8 mouse cellular contexts compared by ENCODE assay signal in genomic region chr13:31806428-31806832, GRCm38 (mm10). TPM values are rescaled to one million over a fixed set of nuclear protein-coding genes. Genes with fewer than 3 reads are reported as not detected.
DNase-seq lines count a peak whose midpoint lies in the region; ATAC-seq and TF ChIP-seq lines count a peak whose summit lies in the region.

Gene Foxc1, plus strand, starts transcription at chr13:31806633.

- H3K4me2 ChIP-seq in embryonic facial prominence, embryonic 12.5 days (replicated peaks), result peak within 1 kb of the TSS; percentile 87
- peak within 1 kb of the TSS; percentile 53 for H3K4me2 ChIP-seq in liver, embryonic 14.5 days (ENCODE audit: low read depth)
- H3K4me2 ChIP-seq in neural tube, embryonic 12.5 days (replicated peaks), result peak within 1 kb of the TSS; percentile 73

- no peak for TF ChIP-seq CTCF in liver, embryonic 14.5 days (IDR thresholded peaks at IDR 0.05; ENCODE audit: low read depth)

- peak within 1 kb of the TSS; percentile 98 for H3K27ac ChIP-seq in embryonic facial prominence, embryonic 12.5 days
- H3K27ac ChIP-seq in liver, embryonic 14.5 days, result no peak within 1 kb of the TSS
- peak within 1 kb of the TSS; percentile 81 for H3K27ac ChIP-seq in neural tube, embryonic 12.5 days

- peaks cover 61% of the 10 kb centered on the region for H3K27me3 ChIP-seq in embryonic facial prominence, embryonic 12.5 days
- H3K27me3 ChIP-seq in liver, embryonic 14.5 days (ENCODE audit: control insufficient read depth, insufficient read depth, low read length), result peaks cover 96% of the 10 kb centered on the region
- H3K27me3 ChIP-seq in neural tube, embryonic 12.5 days (replicated peaks), result peaks cover 90% of the 10 kb centered on the region

- peaks cover 16% of the 10 kb centered on the region for H3K4me1 ChIP-seq in embryonic facial prominence, embryonic 12.5 days
- no peaks in the 10 kb centered on the region for H3K4me1 ChIP-seq in liver, embryonic 14.5 days (replicated peaks; ENCODE audit: control insufficient read depth in 2 of 2, insufficient read depth in 2 of 2, low read length in 1 of 2)
- H3K4me1 ChIP-seq in neural tube, embryonic 12.5 days, result peaks cover 36% of the 10 kb centered on the region

- peak; percentile 83 for ATAC-seq in embryonic facial prominence, embryonic 12.5 days (ENCODE audit: insufficient number of reproducible peaks, insufficient read depth, low FRiP score, low TSS enrichment)
- peak; percentile 60; the same call in 1 of the 2 replicates for ATAC-seq in liver, embryonic 14.5 days (ENCODE audit: insufficient read depth)
- ATAC-seq in neural tube, embryonic 12.5 days (ENCODE audit: low FRiP score, low read depth), result peak; percentile 79

- peak within 1 kb of the TSS; percentile 68 for H3K4me3 ChIP-seq in embryonic facial prominence, embryonic 12.5 days
- peak within 1 kb of the TSS; percentile 21 to 53 for H3K4me3 ChIP-seq in liver, embryonic 14.5 days (ENCODE audit: insufficient read depth in 1 of 2, low read depth in 2 of 2, low read length in 2 of 2)
- peak within 1 kb of the TSS; percentile 50 for H3K4me3 ChIP-seq in neural tube, embryonic 12.5 days

- no peaks in the 10 kb centered on the region for H3K36me3 ChIP-seq in embryonic facial prominence, embryonic 12.5 days
- no peaks in the 10 kb centered on the region for H3K36me3 ChIP-seq in liver, embryonic 14.5 days (replicated peaks; ENCODE audit: control insufficient read depth, insufficient read depth, low read depth)
- H3K36me3 ChIP-seq in neural tube, embryonic 12.5 days, result no peaks in the 10 kb centered on the region

- under 1% methylated on average over 38 of the region's 40 CpGs for whole genome bisulfite sequencing in embryonic facial prominence, embryonic 12.5 days
- under 1% methylated on average over 40 of the region's 40 CpGs for WGBS in liver, embryonic 14.5 days (ENCODE audit: insufficient replicate concordance)
- 0% methylated on average over 40 of the region's 40 CpGs for WGBS in neural tube, embryonic 12.5 days

- peak within 1 kb of the TSS; percentile 95 for H3K9ac ChIP-seq in embryonic facial prominence, embryonic 12.5 days
- no peak within 1 kb of the TSS for H3K9ac ChIP-seq in liver, embryonic 14.5 days (replicated peaks)
- H3K9ac ChIP-seq in neural tube, embryonic 12.5 days, result peak within 1 kb of the TSS; percentile 74

- peak; percentile 27 to 47 for DNase-seq in spleen, postnatal 36 days (ENCODE audit: low spot score in 2 of 2)
- DNase-seq in spleen, postnatal 14 days (ENCODE audit: low spot score in 2 of 2), result no peak
- DNase-seq in heart, adult 8-10 months (ENCODE audit: low spot score), result peak; percentile 93
- DNase-seq in kidney, adult 8-10 months, result peak; percentile 87 to 91
- peak in 1 of 3 experiments; percentile 17 for DNase-seq in liver, embryonic 14.5 days (ENCODE audit: low read depth in 3 of 3, low spot score in 3 of 3)
- DNase-seq in thymus, postnatal 36 days, result peak; percentile 54 to 55

- no peaks in the 10 kb centered on the region for H3K9me3 ChIP-seq in embryonic facial prominence, embryonic 12.5 days
- no peaks in the 10 kb centered on the region for H3K9me3 ChIP-seq in liver, embryonic 14.5 days (ENCODE audit: control insufficient read depth, low read length)
- H3K9me3 ChIP-seq in neural tube, embryonic 12.5 days, result no peaks in the 10 kb centered on the region

- no peak for TF ChIP-seq EP300 in liver, embryonic 14.5 days (IDR thresholded peaks at IDR 0.05; ENCODE audit: low read depth)

RNA-seq across cellular contexts. Expression of gene Foxc1, which starts in this region (rescaled TPM):
- polyA plus RNA-seq in embryonic facial prominence, embryonic 12.5 days (2016; fragmentation: Nextera tagmentation; extraction: Ambion mirVana), result 10.4 and 11.6 TPM in 2 replicates
- 1 to 10 TPM; 4.4 to 6.1 (median 4.9) TPM for total RNA-seq in heart, adult 8-10 months (2022)
- polyA plus RNA-seq in liver, embryonic 14.5 days (2012; rRNA removed), result 0.01 and 0.02 TPM in 2 replicates
- polyA plus RNA-seq in liver, embryonic 14.5 days (2014; fragmentation: Nextera tagmentation; extraction: Ambion mirVana), result 0.01 TPM in 1 of 2 replicates, not detected in the other
- polyA plus RNA-seq in neural tube, embryonic 12.5 days (2016; fragmentation: Nextera tagmentation; extraction: Ambion mirVana), result 6.9 and 7.7 TPM in 2 replicates

Comparison
In these comparisons a context has a peak if more than half of its experiments do, and no peak if none do; other contexts are left out.
1. DNase-seq: peak in spleen, postnatal 36 days (2 of 2), heart, adult 8-10 months (single experiment), kidney, adult 8-10 months (2 of 2) and thymus, postnatal 36 days (2 of 2); none in spleen, postnatal 14 days (0 of 2).
2. Peak in ATAC-seq, H3K4me3 ChIP-seq and H3K4me2 ChIP-seq in liver, embryonic 14.5 days; RNA of the gene not detected or under 1 TPM.
3. Peak in every context shown above with its lines, with median percentiles within 50 percentile points of each other: ATAC-seq, H3K4me2 ChIP-seq and H3K4me3 ChIP-seq.